Mouse (Mus musculus) heart, embryonic 14.5 days (tissue): ENCODE measurements around the gene Gatc. TPM values are rescaled to one million over a fixed set of nuclear protein-coding genes. Genes with fewer than 3 reads are reported as not detected.
"Not testable (repeated sequence)": the region's sequence is repeated elsewhere in the genome, so short reads cannot be mapped to it uniquely, and the experiment has no call there.

ENCODE experiments used
- ATAC-seq: fragments of 200-750 bp; cut with Nextera tagmentation; 2 replicates; pipeline ENCODE4 v1.8.0; 2017; ENCODE audit warnings: low read depth, moderate TSS enrichment; ENCODE audit not compliant: insufficient number of reproducible peaks, insufficient read depth, low FRiP score
- H3K27ac ChIP-seq, 2 experiments: fragments of 200-500 bp in 1 of 2; fragments of 300-500 bp in 1 of 2; sonication (generic) in 1 of 2; replicated peaks in 1 of 2; 2 replicates each; pipeline ENCODE4 v1.5.1; 2012 to 2014; ENCODE audit warnings: low read depth in 2 of 2, low read length in 2 of 2, control low read depth in 1 of 2, mild to moderate bottlenecking in 1 of 2, mixed read lengths in 1 of 2; ENCODE audit not compliant: control insufficient read depth in 1 of 2, insufficient read depth in 1 of 2
- H3K27me3 ChIP-seq: fragments of 300-500 bp; sonication (generic); 2 replicates; pipeline ENCODE4 v1.6.1; 2014; ENCODE audit warnings: mild to moderate bottlenecking, low read length, control low read depth; ENCODE audit not compliant: control insufficient read depth, insufficient read depth
- H3K36me3 ChIP-seq: fragments of 300-500 bp; sonication (generic); 2 replicates; pipeline ENCODE4 v1.6.1; 2014; ENCODE audit warnings: mild to moderate bottlenecking, control low read depth, low read length, mixed read lengths; ENCODE audit not compliant: control insufficient read depth, insufficient read depth
- H3K4me1 ChIP-seq, 2 experiments: fragments of 200-500 bp in 1 of 2; fragments of 300-500 bp in 1 of 2; sonication (generic) in 1 of 2; 2 replicates each; pipeline ENCODE4 v1.6.1; 2012 to 2014; ENCODE audit warnings: low read length in 2 of 2, control low read depth in 1 of 2, mixed read lengths in 1 of 2; ENCODE audit not compliant: control insufficient read depth in 2 of 2, insufficient read depth in 2 of 2
- H3K4me2 ChIP-seq: fragments of 300-500 bp; sonication (generic); 2 replicates; pipeline ENCODE4 v1.6.1; 2014; ENCODE audit warnings: mild to moderate bottlenecking, low read length
- H3K4me3 ChIP-seq, 2 experiments: fragments of 200-500 bp in 1 of 2; fragments of 300-500 bp in 1 of 2; sonication (generic) in 1 of 2; 2 replicates each; pipeline ENCODE4 v1.5.1; 2012 to 2014; ENCODE audit warnings: low read length in 2 of 2, mild to moderate bottlenecking in 2 of 2, control low read depth in 1 of 2, low read depth in 1 of 2, moderate library complexity in 1 of 2; ENCODE audit not compliant: control insufficient read depth in 1 of 2, insufficient read depth in 1 of 2
- H3K9ac ChIP-seq: fragments of 300-500 bp; sonication (generic); 2 replicates; pipeline ENCODE4 v1.6.1; 2014; ENCODE audit warnings: mild to moderate bottlenecking, low read length
- H3K9me3 ChIP-seq: fragments of 300-500 bp; sonication (generic); 2 replicates; pipeline ENCODE4 v1.6.1; 2016; ENCODE audit warnings: low read length, control low read depth; ENCODE audit not compliant: control insufficient read depth
- WGBS: fragments of 180-500 bp; shearing (Covaris S2); extraction: QIAGEN DNeasy Blood & Tissue Kit; methylation state at CpG from one replicate; pipeline ENCODE4 v1.1.7; 2014; 5-methylcytosine and 5-hydroxymethylcytosine counted together
- polyA plus RNA-seq: library from polyadenylated mRNA; unstranded; fragments of >200 nt; fragmentation: Nextera tagmentation; extraction: Ambion mirVana; gene quantifications from 2 replicates; pipeline ENCODE4 v1.2.1, GENCODE M21; 2014

Gatc gene
- polyA plus RNA-seq, 1 experiment from 2014 or later, result 28.3 TPM

DNA sequence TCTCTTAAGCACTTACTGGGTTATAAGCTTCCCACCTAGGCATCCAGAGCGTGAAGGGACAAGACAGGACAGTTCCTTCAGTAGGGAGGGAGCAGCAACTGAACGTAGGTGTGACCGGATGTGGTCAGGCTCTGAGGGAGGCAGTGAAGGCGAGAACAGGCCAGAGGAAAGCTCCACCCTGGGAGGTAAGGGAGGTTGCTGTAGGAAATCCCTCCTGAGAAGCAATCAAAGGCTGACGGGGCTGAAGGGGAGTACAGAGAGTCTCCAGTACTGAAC lies 27.4 kb downstream of the Gatc start:
- H3K9ac ChIP-seq, result no peak overlapping the region

DNA sequence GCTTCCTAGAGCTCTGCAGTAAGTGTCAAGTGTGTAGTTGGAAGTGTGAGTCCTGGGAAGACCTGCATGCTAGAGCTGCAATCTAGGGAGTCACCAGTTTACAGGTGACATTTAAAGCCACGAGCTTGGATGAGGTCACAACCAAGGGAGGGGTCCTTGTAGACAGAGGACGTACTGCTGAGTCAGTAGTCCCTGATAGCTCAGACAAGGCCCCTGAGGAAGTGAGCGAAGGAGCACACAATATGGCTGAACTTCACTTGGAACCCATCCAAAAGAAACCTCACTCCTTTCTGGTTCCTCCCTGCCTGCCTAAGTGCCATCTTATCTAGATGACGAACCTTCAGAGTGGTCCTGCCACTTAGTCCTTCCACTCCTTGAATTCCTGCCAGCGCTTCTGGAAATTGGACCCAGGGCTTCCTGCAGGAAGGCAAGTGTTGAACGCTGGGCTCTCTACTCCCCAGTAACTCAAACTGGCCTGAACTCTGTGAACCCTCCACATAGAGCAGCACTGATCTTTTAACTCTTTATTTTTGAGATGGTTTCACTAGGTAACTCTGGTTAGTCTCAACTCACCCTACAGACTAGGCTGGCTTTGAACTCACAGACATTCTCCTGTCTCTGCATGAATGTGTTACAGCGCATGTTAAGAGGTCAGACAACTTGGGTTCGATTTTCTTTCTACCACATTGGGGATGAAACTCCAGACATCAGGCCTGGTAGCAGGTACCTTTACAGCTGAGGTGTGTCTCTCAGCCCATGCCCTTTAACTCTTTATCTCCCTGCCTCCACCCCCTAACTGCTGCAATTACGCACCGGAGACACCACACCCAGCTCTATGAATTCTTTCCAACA lies 27.9 kb downstream of the Gatc start:
- Histone ChIP-seq H3K36me3 (no peaks in the 10 kb centered on the region), H3K4me2 (no peak overlapping the region), H3K9me3 (no peaks in the 10 kb centered on the region), H3K27me3 (no peaks in the 10 kb centered on the region), H3K27ac (peak overlapping the region; percentile 28 to 41; a peak in 2 of 4 replicates), H3K4me1 (peaks cover 27 to 32% of the 10 kb centered on the region in 2 experiments), H3K4me3 (no peak overlapping the region), H3K9ac (no peak overlapping the region)
- WGBS, result 41% methylated on average over 10 of the region's 10 CpGs
- ATAC-seq, result no peak

More for the DNA sequence above, 27.4 kb downstream of the Gatc start:
- Histone ChIP-seq H3K4me2 (no peak overlapping the region), H3K4me3 (no peak overlapping the region), H3K36me3 (no peaks in the 10 kb centered on the region), H3K9me3 (no peaks in the 10 kb centered on the region), H3K27ac (0 out of 4 replicates have a peak overlapping the region, but pooled peaks of 1 of the 2 experiments have one; percentile 41), H3K27me3 (no peaks in the 10 kb centered on the region), H3K4me1 (peaks cover 28 to 35% of the 10 kb centered on the region in 2 experiments)
- no peak for ATAC-seq
- 45% methylated on average over 5 of the region's 5 CpGs for WGBS

DNA sequence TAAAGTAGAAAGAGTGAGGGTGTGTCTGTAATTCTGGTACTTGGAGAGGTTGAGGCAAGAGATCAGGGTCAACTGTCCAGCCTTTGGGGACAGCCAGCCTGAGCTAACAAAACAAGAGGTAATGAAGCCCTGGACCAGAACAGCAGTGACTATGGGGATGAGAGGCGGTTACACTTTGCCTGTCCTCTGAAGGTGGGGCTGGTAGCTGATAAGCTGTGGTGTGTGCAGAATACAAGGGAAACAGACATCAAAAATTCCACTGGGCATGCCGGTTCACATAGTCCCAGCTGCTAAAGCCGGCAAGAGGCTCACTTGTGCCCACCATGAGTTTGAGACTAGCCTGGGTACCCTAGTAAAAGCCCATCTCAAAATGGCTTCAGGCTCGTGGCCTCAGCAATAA lies 28.6 kb downstream of the Gatc start:
- H3K4me1 ChIP-seq, result peaks cover 21 to 25% of the 10 kb centered on the region in 2 experiments
- WGBS, result 39% methylated on average over 4 of the region's 4 CpGs
- no peak for ATAC-seq
- no peak overlapping the region for H3K4me3 ChIP-seq
- H3K4me2 ChIP-seq, result no peak overlapping the region
- H3K9ac ChIP-seq, result no peak overlapping the region
- no peaks in the 10 kb centered on the region for H3K27me3 ChIP-seq
- H3K27ac ChIP-seq, result peak overlapping the region; percentile 19 to 41; a peak in 2 of 4 replicates
- H3K9me3 ChIP-seq, result no peaks in the 10 kb centered on the region
- H3K36me3 ChIP-seq, result no peaks in the 10 kb centered on the region

DNA sequence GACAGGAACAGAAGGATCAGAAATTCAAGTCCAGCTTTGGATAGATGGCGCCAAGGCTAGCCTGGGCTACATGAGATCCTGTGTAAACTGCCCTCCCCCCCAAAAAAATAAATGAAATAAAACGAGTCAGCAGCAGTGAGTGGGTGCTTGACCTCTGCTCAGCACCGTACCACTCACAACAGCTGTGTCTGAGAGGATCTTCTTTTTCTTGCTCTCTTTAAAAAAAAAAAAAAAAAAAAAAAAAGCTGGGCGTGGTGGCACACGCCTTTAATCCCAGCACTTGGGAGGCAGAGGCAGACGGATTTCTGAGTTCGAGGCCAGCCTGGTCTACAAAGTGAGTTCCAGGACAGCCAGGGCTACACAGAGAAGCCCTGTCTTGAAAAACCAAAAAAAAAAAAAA lies 38.8 kb downstream of the Gatc start:
- 83% methylated on average over 3 of the region's 7 CpGs for WGBS
- peak overlapping the region; percentile 79; the same call in 1 of the 2 replicates for H3K9ac ChIP-seq
- peaks cover 4 to 24% of the 10 kb centered on the region in 2 experiments for H3K4me1 ChIP-seq
- H3K27ac ChIP-seq, H3K4me3 ChIP-seq, H3K27me3 ChIP-seq, H3K4me2 ChIP-seq, H3K9me3 ChIP-seq, ATAC-seq: not testable (repeated sequence)
- H3K36me3 ChIP-seq, result peaks cover 25% of the 10 kb centered on the region

DNA sequence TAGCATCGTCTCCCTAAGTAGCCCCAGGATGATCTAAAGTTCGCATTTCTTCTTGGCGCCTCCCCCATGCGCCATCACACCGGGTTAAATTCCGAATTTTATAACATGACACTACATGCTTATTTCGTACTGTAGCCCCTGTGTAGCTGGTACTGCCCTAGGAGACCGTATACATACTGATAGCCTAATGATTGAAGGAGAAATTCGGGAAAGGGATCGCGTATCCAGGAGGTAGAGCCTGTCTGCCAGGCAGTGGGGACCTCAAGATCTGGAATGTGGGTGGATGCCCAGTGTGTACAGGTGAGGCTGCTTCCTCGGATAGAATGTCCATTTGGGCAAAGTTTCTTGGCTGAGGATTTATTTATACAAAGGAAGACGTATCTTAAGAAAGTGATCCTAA lies 39.4 kb downstream of the Gatc start:
- H3K9ac ChIP-seq, result peak overlapping the region; percentile 79
- H3K4me1 ChIP-seq, result peaks cover 4 to 24% of the 10 kb centered on the region in 2 experiments
- H3K9me3 ChIP-seq, result no peaks in the 10 kb centered on the region
- H3K36me3 ChIP-seq, result peaks cover 31% of the 10 kb centered on the region
- peak overlapping the region; percentile 83 for H3K4me2 ChIP-seq
- peak overlapping the region; percentile 47 to 82 for H3K4me3 ChIP-seq
- peak overlapping the region; percentile 6 to 65 for H3K27ac ChIP-seq
- no peak for ATAC-seq
- WGBS, result 31% methylated on average over 13 of the region's 13 CpGs
- H3K27me3 ChIP-seq, result no peaks in the 10 kb centered on the region

DNA sequence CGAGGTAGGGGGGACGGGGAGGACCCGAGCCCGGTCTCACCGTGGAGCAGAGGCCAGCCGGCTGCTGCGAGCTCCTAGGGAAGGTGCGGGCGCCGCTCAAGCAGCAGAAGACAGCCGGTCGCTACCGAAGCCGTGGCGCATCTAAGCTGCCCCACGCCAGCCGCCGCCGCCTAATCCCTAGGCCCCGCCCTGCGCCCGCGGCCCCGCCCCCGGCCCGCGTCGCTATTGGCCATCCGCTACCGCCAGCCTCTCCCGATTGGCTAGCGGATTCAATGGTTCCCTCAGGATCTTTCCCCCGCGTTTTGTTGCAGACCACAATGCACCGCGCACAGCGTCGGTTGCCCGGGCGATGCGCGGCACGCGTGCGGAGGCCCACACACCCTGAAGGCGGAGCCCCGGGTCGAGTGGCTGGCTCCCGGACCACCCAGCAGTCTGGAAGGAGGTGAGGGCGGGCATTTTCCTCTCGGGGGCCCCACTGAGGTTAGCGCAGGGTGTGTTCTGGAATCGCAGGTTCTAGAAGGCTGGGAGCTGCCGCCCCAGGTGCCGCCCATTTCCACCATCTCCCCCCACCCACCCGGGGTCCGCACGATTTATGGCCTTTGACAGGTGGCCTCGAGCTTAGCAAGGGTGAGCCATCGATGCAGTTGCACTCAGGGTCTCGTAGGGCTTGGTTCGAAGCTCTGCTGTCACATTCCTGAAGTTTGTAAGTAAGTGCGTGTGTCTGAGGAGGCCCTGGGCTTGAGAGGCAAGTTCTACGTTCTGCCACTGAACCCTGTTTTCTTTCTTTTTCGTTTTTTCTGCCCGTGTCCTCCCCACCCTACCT lies 40.0 kb downstream of the Gatc start, which contains the start of gene Dynll1:
Gene Dynll1 (minus strand): TSS at position 208 of the 823 bp plus-strand sequence.
- no peaks in the 10 kb centered on the region for H3K9me3 ChIP-seq
- under 1% methylated on average over 62 of the region's 66 CpGs for WGBS
- peak; percentile 99 for ATAC-seq

GRCm38 (mm10) chr5:115300035-115300744 lies 40.8 kb downstream of the Gatc start:
- Histone ChIP-seq H3K9ac (peak overlapping the region; percentile 89), H3K4me3 (peak overlapping the region; percentile 82 to 97), H3K4me1 (peaks cover 4 to 24% of the 10 kb centered on the region in 2 experiments), H3K4me2 (peak overlapping the region; percentile 83), H3K9me3 (no peaks in the 10 kb centered on the region), H3K27me3 (no peaks in the 10 kb centered on the region), H3K36me3 (peaks cover 45% of the 10 kb centered on the region), H3K27ac (peak overlapping the region; percentile 74 to 89)
- 1% methylated on average over 46 of the region's 46 CpGs for whole genome bisulfite sequencing
- ATAC-seq, result no peak; the same call in 1 of the 2 replicates

More for the DNA sequence above, 40.0 kb downstream of the Gatc start, which contains the start of gene Dynll1:
- H3K4me1 ChIP-seq, result peaks cover 4 to 24% of the 10 kb centered on the region in 2 experiments
- peaks cover 37% of the 10 kb centered on the region for H3K36me3 ChIP-seq
- H3K4me3 ChIP-seq, result peak within 1 kb of the TSS; percentile 82 to 97
- H3K27ac ChIP-seq, result peak within 1 kb of the TSS; percentile 74 to 89
- peak within 1 kb of the TSS; percentile 89 for H3K9ac ChIP-seq
- no peaks in the 10 kb centered on the region for H3K27me3 ChIP-seq
- H3K4me2 ChIP-seq, result peak within 1 kb of the TSS; percentile 83
